Mouse (Mus musculus): ENCODE measurements around the gene Kcnq5.
"Not testable (repeated sequence)": the region's sequence is repeated elsewhere in the genome, so short reads cannot be mapped to it uniquely, and the experiment has no call there.

Kcnq5 gene

DNA sequence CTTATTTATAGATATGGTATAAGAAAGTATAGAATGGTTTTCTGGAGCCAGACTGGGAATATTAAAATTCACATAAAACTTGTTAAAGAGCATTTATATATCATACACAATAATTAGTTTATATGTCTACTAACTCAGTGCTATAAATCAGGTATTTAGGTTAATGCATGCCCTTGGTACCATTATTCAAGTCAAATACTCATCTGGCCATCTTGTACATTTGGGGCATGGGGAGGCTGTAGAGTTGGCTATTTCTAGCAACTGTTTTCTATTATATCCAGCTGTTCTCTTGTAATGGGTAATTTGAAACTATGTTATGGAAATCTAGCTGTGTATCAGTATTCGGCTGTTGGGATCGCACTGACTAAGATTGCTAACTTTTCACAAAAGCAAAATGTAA lies 339.3 kb downstream of the Kcnq5 start:
- DNase-seq: no peak

DNA sequence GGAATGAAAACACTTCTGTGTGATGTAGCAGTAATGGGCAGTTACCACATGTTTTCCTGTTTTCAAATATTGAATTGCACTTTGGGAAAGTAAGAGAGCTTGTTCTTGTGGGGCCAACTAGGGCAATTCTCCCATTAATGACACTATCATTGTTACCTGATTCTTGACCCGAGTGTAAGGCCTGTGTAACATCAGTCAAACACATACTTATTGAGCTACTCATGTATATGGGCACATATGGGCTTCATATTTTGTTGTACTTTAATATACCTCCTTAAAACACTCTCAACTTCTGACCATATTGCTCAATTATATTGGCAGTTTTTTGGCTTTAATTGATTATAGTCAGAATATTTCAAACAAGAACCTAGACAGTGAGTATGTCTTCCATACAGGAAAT lies 339.7 kb downstream of the Kcnq5 start:
- DNase-seq: no peak

DNA sequence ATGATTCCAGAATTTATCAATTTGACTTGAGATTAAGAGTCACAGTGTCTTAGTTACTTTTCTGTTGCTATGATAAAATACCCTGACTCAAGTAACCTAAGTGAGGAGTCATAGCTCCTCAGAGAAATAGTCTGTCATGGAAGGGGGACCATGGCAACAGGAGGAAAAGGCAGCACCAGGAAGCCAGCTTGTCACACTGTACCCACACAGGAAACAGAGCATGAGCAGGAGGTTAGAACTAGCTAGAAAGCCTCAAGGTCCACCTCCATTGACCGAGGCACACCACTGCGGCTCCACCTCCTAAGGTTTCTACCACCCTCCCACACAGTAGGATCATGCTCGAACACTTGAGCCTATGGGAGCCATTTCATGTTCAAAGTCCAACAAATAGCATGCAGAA lies 343.0 kb downstream of the Kcnq5 start:
- no peak for DNase-seq

DNA sequence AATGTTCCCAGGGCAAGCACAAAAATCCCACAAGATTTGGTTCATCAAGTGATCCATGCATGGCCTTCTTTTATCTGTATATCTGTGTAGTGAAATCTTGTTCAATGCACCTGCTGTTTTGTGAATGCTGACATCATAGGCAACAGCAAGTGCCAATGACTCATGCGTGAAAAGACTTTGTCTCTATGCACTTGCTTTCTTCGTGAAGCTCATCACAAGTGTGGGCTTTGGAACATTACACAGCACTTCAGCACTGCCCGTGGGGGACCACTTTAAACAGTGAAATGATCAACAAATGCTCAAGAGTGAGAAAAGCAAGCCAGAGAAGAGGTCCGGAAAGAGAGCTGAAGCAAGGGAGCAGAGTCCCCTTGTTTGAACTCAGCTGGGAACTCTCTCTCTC lies 345.1 kb downstream of the Kcnq5 start:
- DNase-seq: no peak

DNA sequence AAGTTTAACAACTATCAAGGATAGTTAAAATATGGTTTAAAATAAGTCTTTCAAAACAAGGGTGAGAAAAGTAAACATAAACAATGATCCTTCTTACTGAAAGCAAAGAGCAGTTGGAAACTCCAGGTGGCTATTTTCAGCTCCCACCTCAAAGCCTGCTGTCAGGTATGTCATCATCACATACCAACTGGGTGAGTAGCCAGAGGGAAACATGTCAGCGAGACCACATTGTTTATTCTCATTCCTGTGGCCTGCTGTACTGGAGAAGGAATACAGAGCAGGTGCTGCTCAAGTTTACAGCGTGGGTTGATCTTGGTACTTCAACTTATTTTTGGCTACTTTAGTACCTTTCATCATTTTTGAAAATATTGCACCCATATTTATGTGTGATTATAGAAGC lies 347.8 kb downstream of the Kcnq5 start:
- DNase-seq: no peak

DNA sequence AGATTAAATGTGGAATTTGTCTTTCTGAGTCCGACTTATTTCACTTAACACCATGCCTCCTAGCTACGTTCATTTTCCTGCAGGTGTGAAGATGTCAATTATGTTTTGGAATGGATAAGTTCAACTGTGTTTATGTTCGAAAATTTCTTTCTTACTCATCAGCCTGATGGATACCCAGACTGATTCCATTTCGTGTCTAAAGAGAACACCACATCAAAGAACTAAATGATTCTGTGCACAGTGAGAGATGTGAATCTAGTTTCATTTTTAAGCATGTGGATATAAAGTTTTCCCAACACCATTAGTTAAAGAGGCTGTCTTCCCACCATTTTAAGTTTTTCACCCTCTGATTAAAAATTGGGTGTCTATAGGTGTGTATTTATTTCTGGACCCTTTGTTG lies 357.7 kb downstream of the Kcnq5 start:
- DNase-seq: no peak

DNA sequence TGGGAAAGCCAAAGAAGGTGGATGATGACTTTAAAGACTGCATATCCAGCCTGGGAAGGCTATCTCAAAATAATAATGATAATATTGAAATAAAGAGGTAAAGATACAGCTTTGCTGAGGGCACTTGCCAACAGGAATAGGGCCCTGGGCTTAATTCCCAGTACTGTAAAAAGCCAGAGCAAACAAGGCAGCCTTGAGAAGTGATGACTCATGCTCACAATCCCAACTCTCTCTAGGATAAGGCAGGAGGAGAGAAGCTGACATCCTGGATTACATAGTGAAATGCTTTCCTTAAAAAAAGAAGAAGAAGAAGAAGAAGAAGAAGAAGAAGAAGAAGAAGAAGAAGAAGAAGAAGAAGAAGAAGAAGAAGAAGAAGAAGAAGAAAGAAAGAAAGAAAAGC lies 359.2 kb downstream of the Kcnq5 start:
- no peak for DNase-seq

DNA sequence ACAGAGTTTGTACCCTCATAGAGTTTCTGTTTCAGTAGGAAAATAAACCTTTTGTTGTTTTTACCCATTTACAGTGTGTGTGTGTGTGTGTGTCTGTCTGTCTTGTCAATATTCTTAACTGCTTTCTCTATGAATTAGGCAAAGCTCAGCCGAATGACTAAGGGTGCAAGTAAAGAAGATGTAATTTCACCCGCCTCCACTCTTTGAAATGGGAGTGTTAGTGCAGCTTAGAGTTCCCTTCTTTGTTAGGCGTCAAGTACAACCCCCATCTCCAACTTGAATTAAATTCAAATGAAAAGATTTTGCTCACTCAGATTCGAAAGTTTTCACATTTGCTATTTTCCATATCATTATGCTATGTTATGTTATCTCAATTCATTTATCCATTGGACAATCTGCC lies 361.1 kb downstream of the Kcnq5 start:
- DNase-seq: no peak

DNA sequence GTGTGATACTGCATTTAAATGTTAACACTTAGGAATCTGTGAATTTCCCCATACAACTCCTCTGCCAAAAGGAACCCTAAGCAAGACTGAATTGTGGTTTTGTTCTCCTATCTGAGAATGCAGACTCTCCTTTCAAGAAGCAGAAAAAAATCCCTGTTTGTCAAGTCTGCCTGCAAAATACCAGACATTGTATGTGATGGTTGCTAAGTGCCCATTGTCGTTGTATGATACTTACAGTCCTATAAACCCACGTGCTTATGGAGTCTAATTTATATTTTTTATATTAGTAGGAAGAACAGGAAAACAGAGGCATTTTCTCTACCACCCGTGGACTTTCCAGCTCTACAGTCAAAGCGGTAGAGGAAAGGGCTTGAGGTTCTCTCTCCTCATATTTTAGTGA lies 367.9 kb downstream of the Kcnq5 start:
- DNase-seq: no peak

DNA sequence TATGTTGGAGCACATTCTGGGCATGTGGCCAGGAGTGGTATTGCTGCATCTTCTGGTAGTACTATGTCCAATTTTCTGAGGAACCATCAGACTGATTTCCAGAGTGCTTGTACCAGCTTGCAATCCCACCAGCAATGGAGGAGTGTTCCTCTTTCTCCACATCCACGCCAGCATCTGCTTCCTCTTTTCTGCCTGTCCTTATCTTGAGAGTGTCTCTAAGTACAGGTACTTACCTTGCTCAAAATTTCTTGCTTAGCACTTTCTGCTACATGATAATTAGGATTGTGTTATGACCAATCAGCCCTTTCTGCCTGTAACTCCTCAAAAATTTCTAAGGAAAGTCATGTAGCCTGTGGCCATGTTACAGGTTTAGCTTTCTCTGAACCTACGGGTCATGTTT lies 394.3 kb downstream of the Kcnq5 start:
- not testable (repeated sequence) for DNase-seq

DNA sequence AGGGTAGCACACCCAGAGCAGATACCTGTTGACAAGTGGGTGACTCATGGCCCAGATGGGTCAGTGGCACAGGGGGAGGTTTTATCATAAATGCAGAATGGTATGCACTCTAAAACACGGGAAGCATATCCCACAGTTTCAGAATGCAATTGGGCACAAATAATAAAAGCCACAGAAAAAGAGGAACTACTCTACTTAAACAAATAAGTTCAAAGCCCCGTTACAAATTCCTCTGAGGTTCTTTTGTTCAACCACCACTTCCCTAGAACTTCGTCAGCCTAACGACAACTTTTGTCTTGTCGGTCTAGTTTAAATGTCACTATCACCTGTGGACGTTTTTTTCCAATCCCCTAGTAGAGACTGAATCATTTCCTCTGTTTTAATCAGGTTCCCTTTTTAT lies 407.1 kb downstream of the Kcnq5 start:
- no peak for DNase-seq

DNA sequence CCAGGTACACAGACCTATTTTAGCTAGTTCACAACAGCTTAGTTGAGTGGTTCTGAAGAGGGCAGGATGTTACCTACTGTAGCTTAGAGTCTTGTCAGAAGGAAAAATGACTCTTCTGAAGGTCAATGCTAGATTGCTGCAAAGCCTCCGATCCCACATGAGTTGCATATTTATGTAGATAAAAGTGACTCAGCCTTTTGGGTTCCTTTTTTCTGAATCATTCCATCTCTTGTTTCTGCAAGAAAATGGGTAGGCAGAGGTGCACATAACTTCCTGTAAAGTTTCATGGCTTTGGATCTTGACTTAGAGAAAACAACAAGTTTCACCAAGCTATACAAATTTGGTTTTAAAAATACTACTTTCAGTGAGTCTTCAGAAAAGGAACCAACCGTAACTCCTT lies 409.0 kb downstream of the Kcnq5 start:
- no peak for DNase-seq

DNA sequence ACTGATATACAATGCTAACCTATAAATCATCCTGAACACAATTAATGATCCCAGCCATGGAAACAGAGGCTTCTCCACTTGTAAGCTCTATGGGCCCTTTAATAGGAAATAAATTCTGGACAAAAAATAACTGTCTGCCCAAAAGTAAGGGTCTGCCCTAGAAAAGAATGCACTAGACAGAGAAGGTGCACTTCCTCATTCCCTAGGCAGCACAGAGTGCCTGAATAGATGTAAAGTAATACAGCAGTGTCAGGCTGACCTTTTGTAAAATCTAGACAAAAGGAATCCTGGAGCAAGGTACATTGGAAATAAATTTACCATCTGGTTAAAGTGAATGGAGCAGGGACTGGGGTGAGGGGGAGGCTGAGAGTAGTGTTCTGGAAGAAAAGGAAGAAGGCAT lies 417.8 kb downstream of the Kcnq5 start:
- no peak for DNase-seq

DNA sequence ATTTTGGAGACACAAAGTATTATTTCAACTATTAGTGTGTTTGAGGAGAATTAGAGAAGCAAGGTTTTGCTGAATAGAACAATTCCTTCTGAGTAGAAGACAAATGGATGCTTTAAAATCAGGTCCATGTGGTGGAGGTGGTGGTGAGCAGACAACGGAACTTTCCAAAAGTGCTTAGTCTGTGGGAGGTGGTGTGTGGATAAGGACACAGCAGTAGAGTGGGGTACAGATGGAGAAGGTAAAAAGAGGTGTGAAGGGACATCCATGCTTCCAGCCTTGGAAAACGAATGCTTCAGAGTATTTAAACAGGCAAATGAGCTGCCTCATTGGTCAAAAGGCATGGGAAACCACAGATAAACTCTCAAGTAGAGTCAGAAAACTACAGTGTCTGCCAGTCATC lies 422.3 kb downstream of the Kcnq5 start:
- no peak for DNase-seq

DNA sequence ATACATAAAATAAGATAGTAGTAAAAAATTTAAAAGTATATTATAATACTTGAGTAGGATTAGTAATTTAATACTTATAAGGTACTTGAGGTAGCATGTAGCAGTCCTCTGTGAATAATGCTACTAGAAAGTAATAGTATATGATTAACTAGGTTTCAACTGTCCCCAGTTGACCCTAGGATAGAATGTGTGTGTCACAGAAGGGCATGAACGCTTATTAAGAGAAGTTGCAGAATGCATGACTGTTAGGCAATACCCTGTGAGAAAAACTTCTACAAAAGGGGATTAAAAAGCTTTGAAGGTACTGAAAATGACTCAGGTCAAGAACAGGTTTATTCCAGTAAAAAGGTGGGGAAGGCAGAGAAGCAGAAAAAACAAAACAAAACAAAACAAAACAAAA lies 430.9 kb downstream of the Kcnq5 start:
- no peak for DNase-seq

DNA sequence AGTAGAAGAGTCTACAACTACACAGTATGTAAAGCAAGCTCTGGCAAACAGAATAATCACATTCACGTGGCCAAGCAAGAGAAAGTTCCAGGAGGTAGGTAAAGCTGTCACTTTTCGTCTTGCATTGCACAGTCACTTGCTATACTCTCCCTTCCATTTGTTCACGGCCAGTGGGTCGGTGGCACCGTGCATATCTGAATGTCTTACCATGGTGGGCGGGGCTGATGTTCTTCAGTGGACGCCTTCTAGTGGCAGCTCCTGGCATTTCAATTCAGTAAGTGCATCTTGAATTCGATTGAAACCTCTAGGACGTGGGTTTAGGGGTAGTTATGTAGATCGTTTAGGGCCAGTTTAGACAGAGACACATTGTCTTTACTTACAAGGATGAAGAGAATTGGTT lies 439.7 kb downstream of the Kcnq5 start:
- no peak for DNase-seq

DNA sequence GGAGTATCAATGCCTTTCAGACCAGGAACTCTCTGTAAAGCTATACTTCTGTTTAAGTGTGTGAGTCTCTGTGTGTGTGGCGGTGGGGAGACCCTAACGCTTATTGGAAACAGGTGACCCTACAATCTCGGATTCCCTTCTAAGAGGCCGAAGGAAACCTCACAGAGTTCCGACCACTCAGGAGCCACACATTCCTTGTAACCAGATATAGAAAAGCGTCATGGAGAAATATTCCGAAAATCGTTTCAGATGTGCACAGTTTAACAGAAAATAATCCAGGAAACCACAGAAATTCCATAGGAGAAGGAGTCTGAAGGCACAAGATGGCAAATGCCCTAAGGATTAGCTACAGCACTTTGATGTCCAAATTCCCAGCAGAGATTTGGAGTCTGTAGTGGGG lies 440.3 kb downstream of the Kcnq5 start:
- DNase-seq: no peak

DNA sequence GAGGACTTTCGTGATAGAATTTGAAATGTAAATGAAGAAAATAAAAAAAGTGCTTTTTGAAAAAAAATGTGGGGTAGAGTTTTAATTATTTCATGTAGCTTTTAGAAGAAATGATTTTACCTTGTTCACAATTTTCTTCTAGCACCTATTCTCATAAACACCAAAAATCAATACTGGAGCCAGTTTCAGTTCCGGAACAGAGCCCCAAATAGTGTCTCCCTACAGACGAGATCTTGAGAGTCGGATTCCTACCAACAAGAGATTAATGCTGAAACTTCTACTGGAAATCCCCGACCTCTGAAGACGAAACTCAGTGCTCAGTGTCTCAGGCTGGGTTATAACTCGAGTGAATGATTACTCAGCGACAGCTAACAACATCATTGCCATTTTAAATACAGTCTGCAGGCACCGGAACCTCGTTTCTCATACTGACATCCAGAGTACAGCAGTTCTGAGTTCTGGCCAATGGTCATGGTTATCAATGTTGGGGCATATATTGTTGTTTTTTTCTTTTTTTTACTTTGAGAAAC lies 441.6 kb downstream of the Kcnq5 start:
- DNase-seq: no peak

DNA sequence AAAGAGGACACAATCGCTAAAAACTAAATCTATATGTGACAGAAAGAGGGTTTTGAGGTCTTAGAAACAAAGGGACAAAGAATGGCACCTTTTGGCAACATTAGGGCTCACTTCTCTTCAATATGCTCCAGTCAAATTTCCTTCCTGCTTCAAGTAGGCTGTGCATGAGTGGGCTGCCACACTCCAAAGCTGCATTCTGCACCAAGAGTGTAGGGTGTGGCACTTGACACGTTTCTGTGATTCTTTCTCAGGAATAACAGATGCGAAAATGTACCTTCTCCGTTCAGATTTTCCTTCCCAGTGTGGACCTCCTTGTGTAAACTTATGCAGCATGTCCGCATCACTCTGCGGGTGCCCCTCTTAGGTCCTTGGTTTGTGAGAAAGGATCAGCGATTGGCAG lies 455.1 kb downstream of the Kcnq5 start:
- DNase-seq: no peak

DNA sequence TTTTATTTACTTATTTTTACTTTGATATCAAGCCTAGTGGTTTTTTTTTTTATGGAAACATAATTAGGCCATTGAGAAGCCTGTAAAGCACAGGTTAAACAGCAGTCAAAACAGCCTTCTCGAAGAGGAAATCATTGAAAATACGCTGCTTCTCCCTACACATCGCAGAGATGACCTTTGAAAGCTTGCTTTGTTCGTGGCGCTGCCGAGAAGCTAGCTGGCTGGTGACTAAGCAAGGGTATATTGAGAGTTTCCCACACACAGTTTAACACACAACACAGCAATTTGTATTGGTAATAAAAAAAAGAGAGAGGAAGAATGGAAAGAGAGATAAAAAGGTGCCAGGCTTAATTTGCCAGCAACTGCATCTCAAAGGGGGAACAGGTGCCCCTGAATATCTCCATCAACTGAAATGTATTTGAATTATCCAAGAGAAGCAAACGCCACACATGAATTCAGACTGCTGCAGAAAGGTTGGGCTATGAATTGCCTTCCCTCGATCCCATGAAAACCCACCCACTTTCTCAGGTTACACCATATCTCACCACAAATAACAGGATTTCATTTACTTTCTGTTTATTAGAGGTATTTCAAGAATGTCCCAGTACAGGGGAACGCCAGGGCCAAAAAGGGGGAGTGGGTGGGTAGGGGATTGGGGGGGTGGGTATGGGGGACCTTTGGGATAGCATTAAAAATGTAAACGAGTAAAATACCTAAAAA lies 461.8 kb downstream of the Kcnq5 start:
- no peak for DNase-seq

DNA sequence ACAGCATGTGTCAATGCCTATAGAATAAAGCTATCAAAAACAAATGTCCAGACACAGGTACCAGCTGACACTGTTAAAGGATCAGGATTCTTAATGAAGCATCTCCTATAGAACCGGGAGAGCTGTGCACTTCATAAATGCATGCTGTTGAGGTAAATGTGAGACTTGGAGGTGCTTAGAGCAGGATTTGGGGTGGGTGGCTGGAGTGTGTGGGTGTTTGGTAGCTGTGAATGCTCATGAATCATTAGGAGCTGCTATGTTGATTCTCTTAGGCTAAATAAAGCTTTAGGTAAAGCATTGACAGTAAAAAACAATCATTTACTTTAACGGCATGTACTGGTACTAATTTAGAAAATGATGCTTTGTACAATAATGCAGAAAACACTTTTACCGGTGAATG lies 465.4 kb downstream of the Kcnq5 start:
- no peak for DNase-seq

DNA sequence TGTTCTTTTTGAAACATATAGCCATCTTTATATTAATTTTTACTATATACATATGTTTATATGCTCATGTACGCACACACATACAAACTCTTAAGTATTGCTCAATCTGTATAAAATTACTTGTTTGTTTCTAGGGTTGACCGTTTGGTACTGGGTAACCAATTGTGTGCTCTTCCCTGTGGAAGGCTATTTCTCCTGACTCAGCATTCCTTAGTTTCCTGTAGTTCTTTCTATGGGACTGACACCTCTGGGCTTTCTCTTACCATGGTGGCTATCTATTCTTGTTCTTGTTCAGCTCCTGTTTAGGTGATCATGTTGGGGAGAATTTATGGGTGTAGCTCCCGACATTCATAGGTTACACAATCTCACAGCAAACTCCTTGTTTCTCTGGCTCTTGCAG lies 473.1 kb downstream of the Kcnq5 start:
- no peak for DNase-seq

DNA sequence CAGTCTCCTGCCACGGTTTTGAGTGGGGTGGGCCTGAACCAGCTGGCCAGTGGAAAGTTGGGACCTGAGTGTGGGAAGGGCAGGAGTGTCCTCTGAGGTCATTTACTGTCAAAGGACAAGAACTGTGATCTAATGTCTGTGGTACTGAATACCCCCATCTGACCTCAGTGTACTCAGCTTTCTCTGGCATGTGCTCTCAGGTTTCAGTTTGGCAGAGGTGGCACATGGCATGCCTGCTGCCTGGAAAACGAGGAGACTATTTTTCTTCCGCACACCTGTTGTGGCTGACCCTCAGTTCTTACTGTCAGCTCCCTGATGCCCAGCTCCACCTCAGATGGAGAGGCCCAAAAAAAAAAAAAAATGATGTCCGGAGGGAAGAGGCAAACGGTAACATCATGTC lies 475.5 kb downstream of the Kcnq5 start:
- no peak for DNase-seq

DNA sequence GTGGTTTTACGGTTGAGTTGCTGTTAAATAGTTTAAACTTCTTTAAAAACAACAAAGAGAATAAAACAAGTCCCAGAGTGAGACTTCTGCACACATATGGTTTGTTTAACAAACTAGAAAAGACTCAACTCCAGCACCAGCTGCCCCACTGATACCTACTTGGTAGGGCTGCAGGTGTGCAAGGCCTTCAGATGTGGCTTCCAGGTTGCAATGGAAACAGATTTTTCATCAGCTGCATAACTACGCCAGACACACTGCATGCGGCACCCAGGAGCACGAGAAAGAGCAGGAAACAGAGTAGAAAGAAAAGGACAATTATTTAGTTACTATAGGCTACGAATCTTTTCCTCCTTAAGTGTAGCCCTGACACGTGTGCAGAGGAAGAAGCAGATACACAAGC lies 492.4 kb downstream of the Kcnq5 start:
- DNase-seq: no peak

DNA sequence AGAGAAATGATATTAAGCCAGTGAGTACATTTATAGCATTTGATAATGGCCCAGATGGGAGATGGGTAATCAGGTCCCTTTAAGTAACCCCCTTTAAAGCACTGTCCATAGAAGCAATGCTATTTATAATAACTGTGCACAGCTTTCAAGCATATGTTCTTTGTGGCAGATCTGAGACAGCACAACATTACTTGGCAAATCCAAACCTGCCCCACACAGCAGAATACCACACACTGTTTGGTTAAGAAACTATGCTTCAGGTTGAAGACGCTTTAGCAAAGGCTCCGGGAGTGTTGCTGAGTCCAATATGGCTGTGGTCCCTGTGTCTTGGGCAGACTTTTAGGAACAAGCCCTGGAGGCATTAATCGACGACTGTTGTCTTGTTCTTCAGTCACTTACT lies 495.3 kb downstream of the Kcnq5 start:
- no peak for DNase-seq

Data from cerebellum, adult 9-10 months (tissue).